Mouse (Mus musculus) olfactory bulb, adult 2 months (tissue): ENCODE results near the gene Srcin1.

Experiments used
- CTCF ChIP-seq: fragments of 200-500 bp; IDR thresholded peaks from 2 replicates; pipeline ENCODE4 v1.5.1; 2012; ENCODE audit warnings: low read depth, mild to moderate bottlenecking, low read length, moderate library complexity; ENCODE audit not compliant: insufficient read depth
- POLR2A ChIP-seq: fragments of 200-500 bp; IDR thresholded peaks from 2 replicates; pipeline ENCODE4 v1.6.1; 2012; ENCODE audit warnings: mild to moderate bottlenecking, low read depth, low read length, moderate library complexity; ENCODE audit not compliant: insufficient read depth

GRCm38 (mm10) chr11:97576136-97576906, at the start of gene Srcin1:
- TF ChIP-seq POLR2A, result no peak
- no peak for TF ChIP-seq CTCF
